Mouse (Mus musculus) MEL (cell line): ENCODE measurements at regions not wholly inside any gene's neighbourhood (a gene's known extent, or its start where the extent isn't known, plus 50 kb on each side); places are given as distances from the start of the nearest gene placed in this dataset.

Source experiments
- CTCF ChIP-seq, 3 experiments: IDR thresholded peaks in 2 of 3; conservative IDR thresholded peaks in 1 of 3; 2 replicates each; pipeline ENCODE4 v1.5.1; 2011 to 2012; ENCODE audit warnings: low read length in 3 of 3, low read depth in 2 of 3, mild to moderate bottlenecking in 2 of 3, improper control_type of control experiment in 1 of 3, inconsistent platforms in 1 of 3, mixed read lengths in 1 of 3, moderate library complexity in 1 of 3; ENCODE audit not compliant: control insufficient read depth in 1 of 3, insufficient read depth in 1 of 3, poor library complexity in 1 of 3, severe bottlenecking in 1 of 3
- POLR2AphosphoS2 ChIP-seq: IDR thresholded peaks from 2 replicates; pipeline ENCODE4 v1.6.1; 2011; ENCODE audit warnings: low read length, improper control_type of control experiment

GRCm38 (mm10) chr8:80264915-80265314, 207.1 kb upstream of the Hhip start:
- no peak for TF ChIP-seq POLR2AphosphoS2
- no peak for TF ChIP-seq CTCF (IDR thresholded peaks at IDR 0.05 in 2 of 3, conservative IDR thresholded peaks at IDR 0.05 in 1 of 3; ENCODE audit: control insufficient read depth in 1 of 3, insufficient read depth in 1 of 3, low read depth in 2 of 3, low read length in 3 of 3, poor library complexity in 1 of 3, severe bottlenecking in 1 of 3)
